Mouse (Mus musculus): ENCODE results near the gene Cdadc1.
A peak's percentile ranks its signal among the peaks of the same experiment; 100 is the strongest.

The Cdadc1 gene

DNA sequence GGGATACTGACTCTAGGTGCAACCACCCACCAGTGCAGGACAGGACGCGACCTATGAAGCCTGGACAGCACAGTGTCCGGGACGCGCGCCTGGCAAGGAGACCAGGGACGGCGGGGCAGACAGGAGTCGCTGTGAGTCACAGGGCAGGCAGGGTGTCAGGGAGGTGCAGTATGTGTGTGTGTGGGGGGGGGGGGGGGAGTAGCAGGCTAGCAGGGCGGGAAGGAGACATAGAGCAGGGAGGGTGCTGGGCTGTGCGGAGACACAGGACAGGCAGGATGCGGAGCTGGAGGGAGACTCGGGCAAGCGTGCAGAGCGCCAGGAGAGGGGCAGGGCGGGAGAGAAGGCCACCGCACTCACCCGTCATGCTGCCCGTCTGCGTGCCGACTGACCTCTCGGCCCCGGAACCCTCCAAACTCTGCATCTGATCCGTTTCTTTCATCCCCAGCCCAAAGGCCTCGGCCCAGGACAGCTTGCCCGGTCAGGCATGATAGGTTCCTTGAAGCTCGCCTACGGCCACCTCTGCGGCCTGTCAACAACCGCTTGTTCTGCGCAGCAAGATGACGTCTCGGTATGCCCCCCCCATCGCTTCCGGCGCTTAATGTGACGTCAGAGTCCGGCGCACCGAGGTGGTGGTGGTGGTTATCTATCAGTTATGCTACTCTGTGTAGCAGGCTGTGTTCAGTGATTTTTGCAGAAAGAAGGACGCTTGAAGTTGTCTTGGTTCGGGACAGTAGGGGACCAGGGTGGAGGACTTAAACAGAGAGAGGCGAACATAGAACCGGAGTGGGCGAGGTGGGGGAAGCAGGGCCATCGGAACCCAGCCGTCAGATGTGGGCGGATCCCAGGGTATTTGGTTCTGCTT lies at the start of gene Cdadc1:
Gene Cdadc1 (minus strand): TSS at position 562 of the 862 bp plus-strand sequence.
- DNase-seq (ENCODE audit: inconsistent age in 2 of 2, low spot score in 1 of 2) = peak; percentile 94 to 100

- DNase-seq (ENCODE audit: inconsistent age in 2 of 2, low spot score in 1 of 2) = peak; percentile 40 to 73
Observed at GRCm38 (mm10) chr14:59646826-59647697, 49.3 kb upstream of the Cdadc1 start.

- DNase-seq (ENCODE audit: inconsistent age in 2 of 2, low spot score in 1 of 2) = no peak
Observed at GRCm38 (mm10) chr14:59644896-59645295, 47.1 kb upstream of the Cdadc1 start.

- no peak for DNase-seq (ENCODE audit: inconsistent age in 2 of 2, low spot score in 1 of 2)
Observed at GRCm38 (mm10) chr14:59644166-59644565, 46.4 kb upstream of the Cdadc1 start.

GRCm38 (mm10) chr14:59643582-59643981 lies 45.8 kb upstream of the Cdadc1 start:
- peak in 1 of 2 experiments; percentile 35 for DNase-seq (ENCODE audit: inconsistent age in 2 of 2, low spot score in 1 of 2)

- DNase-seq (ENCODE audit: inconsistent age in 2 of 2, low spot score in 1 of 2) = no peak
Observed at GRCm38 (mm10) chr14:59641856-59642255, 44.1 kb upstream of the Cdadc1 start.

- DNase-seq (ENCODE audit: inconsistent age in 2 of 2, low spot score in 1 of 2) = no peak
Observed at GRCm38 (mm10) chr14:59638906-59639703, 41.3 kb upstream of the Cdadc1 start.

GRCm38 (mm10) chr14:59633988-59634387 lies 36.2 kb upstream of the Cdadc1 start:
- no peak for DNase-seq (ENCODE audit: inconsistent age in 2 of 2, low spot score in 1 of 2)

- no peak for DNase-seq (ENCODE audit: inconsistent age in 2 of 2, low spot score in 1 of 2)
Observed at GRCm38 (mm10) chr14:59633295-59633898, 35.6 kb upstream of the Cdadc1 start.

GRCm38 (mm10) chr14:59632067-59632466 lies 34.3 kb upstream of the Cdadc1 start:
- DNase-seq (ENCODE audit: inconsistent age in 2 of 2, low spot score in 1 of 2) = no peak

GRCm38 (mm10) chr14:59630096-59630495 lies 32.3 kb upstream of the Cdadc1 start:
- no peak for DNase-seq (ENCODE audit: inconsistent age in 2 of 2, low spot score in 1 of 2)

- no peak for DNase-seq (ENCODE audit: inconsistent age in 2 of 2, low spot score in 1 of 2)
Observed at GRCm38 (mm10) chr14:59629308-59629707, 31.5 kb upstream of the Cdadc1 start.

GRCm38 (mm10) chr14:59627823-59628222 lies 30.1 kb upstream of the Cdadc1 start:
- DNase-seq (ENCODE audit: inconsistent age in 2 of 2, low spot score in 1 of 2) = no peak

DNA sequence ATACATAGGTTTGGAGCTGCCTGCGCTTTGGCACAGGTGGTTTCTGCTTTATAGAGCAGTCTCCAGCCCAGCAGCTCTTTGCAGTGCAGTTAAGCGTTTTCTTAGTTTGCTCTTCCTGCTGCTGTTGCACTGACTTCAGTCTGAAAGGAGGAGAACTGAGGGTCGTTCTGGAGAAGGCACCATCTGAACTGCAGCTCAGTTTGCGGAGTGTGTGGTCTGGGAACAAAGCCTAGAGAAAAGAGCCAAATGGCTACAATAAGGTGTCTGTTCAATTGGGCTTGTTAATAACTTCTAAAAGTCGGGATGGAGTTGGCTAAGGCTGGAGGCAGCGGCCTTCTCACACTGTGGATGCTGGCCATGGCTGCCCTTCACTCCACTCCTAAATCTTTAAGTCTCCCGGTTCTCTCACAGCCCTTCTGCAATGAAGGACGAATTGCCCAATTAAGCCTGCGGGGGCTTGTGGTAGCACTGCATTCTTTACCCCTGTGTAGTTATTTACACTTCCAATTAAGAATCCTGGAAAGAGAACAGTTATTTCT lies 29.5 kb upstream of the Cdadc1 start:
- DNase-seq (ENCODE audit: inconsistent age in 2 of 2, low spot score in 1 of 2) = no peak

GRCm38 (mm10) chr14:59626711-59627110 lies 29.0 kb upstream of the Cdadc1 start:
- peak in 1 of 2 experiments; percentile 40 for DNase-seq (ENCODE audit: inconsistent age in 2 of 2, low spot score in 1 of 2)

- DNase-seq (ENCODE audit: inconsistent age in 2 of 2, low spot score in 1 of 2) = peak; percentile 34 to 70
Observed at GRCm38 (mm10) chr14:59625806-59626364, 28.1 kb upstream of the Cdadc1 start.

DNA sequence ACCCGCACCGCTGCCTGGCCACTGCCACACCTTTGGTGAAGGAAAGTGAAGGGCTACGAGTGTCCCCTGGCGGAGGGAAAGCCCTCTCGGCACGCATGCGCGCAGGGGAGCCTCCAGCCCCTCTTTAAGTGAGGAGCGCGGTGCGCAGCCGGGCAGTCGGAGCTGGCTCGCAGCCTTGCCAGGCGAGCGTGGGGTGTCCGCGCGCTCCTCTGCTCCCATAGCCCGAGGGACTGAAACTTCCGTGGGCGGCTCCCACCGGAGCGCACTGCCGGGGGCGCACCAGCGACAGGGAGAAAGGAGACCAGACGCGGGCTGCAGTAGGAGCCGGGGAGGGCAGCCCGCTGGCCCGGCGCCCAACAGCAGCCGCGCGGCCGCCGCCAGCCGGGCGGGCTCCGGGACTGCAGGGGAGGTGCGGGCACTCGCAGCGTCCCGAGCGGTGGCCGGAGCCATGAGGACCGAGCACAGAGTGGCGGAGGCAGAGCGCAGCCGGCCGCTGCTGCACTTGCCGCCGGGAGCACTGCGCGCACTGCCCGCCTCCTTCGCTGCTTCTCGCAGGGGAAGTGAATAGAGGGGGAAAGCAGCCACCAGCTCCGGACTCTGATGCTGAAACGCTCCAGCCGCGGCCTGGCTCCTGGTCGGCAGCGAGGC lies 27.5 kb upstream of the Cdadc1 start, which contains the start of gene Shisa2:
Gene Shisa2 (plus strand): TSS at position 151 of the 648 bp plus-strand sequence.
- DNase-seq (ENCODE audit: inconsistent age in 2 of 2, low spot score in 1 of 2) = peak; percentile 80 to 93

DNA sequence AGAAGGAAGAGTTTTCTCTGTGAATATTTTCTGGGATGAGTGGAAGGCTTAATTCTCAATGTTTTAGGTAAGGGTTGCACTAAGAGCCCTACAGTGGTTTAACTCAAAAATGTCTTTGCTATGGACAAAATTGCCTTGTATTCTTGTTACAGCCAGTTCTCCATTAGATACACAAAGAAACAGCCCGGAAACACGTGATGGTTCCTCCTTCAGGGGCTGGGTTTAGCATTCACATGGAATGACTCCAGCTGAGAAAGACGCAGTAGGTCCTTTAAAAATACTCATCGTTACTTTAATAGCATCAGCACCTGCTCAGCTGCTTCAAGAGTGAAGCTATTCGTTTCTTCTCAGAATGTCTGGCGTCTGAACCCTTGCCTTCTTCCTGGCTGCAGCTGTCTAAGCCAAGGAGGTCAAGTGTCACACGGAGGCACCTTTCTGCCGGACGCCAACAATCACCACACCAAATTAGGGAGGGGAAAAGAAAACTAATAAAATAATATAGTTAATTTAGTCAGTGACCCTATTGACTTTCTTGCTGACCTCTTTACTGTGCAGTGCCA lies 26.6 kb upstream of the Cdadc1 start:
- no peak for DNase-seq (ENCODE audit: inconsistent age in 2 of 2, low spot score in 1 of 2)

- DNase-seq (ENCODE audit: inconsistent age in 2 of 2, low spot score in 1 of 2) = no peak
Observed at GRCm38 (mm10) chr14:59616802-59617201, 19.0 kb upstream of the Cdadc1 start.

Data from adrenal gland, adult (tissue).